Mouse (Mus musculus) heart, adult 2 months (tissue): ENCODE measurements around the gene Fnbp1.

ENCODE experiments used
- CTCF ChIP-seq: fragments of 200-600 bp; IDR thresholded peaks from 2 replicates; pipeline ENCODE4 v1.8.1; 2022; ENCODE audit warnings: antibody characterized with exemption, mild to moderate bottlenecking, moderate library complexity
- EP300 ChIP-seq: fragments of 200-500 bp; IDR thresholded peaks from 2 replicates; pipeline ENCODE4 v1.6.1; 2011; ENCODE audit warnings: low read depth, low read length, control low read depth; ENCODE audit not compliant: insufficient read depth
- POLR2A ChIP-seq: fragments of 200-500 bp; IDR thresholded peaks from 2 replicates; pipeline ENCODE4 v1.6.1; 2011; ENCODE audit warnings: mild to moderate bottlenecking, low read depth, low read length, control low read depth; ENCODE audit not compliant: insufficient read depth

GRCm38 (mm10) chr2:30994853-30995252 is 147.0 kb downstream of the Fnbp1 start:
- TF ChIP-seq EP300 (no peak), POLR2A (no peak), CTCF (no peak)
